Mouse (Mus musculus) CH12.LX (cell line): ENCODE data around the gene Tgif2. TPM values are rescaled to one million over a fixed set of nuclear protein-coding genes. Genes with fewer than 3 reads are reported as not detected.

ENCODE experiments used
- DNase-seq: peaks from one replicate; pipeline ENCODE4 v3.0.0-alpha.2; 2013; ENCODE audit errors: extremely low read depth
- H3K27ac ChIP-seq: 2 replicates; pipeline ENCODE4 v1.5.1; 2012; ENCODE audit warnings: low read depth, mild to moderate bottlenecking, control low read depth, moderate library complexity; ENCODE audit not compliant: insufficient read depth
- H3K27me3 ChIP-seq: replicated peaks from 2 replicates; pipeline ENCODE3; 2012; ENCODE audit warnings: inconsistent platforms
- H3K36me3 ChIP-seq, 2 experiments: replicated peaks in 1 of 2; 2 replicates each; pipeline versions ENCODE3 to v1.6.1; 2012; ENCODE audit warnings: inconsistent platforms in 1 of 2, low read length in 1 of 2, mild to moderate bottlenecking in 1 of 2, mixed read lengths in 1 of 2, moderate library complexity in 1 of 2; ENCODE audit not compliant: control insufficient read depth in 1 of 2, insufficient read depth in 1 of 2
- H3K4me1 ChIP-seq, 2 experiments: 2 replicates each; pipeline ENCODE4 v1.6.1; 2012; ENCODE audit warnings: inconsistent platforms in 1 of 2, moderate library complexity in 1 of 2; ENCODE audit not compliant: insufficient read depth in 2 of 2, control insufficient read depth in 1 of 2
- H3K4me2 ChIP-seq: 2 replicates; pipeline ENCODE4 v1.6.1; 2012; ENCODE audit warnings: low read depth, mild to moderate bottlenecking, control low read depth; ENCODE audit not compliant: poor library complexity, insufficient read depth, severe bottlenecking
- H3K4me3 ChIP-seq, 3 experiments: fragments of 150-350 bp in 1 of 3; sonication (generic) in 1 of 3; replicated peaks in 1 of 3; 2 replicates each; pipeline versions ENCODE3 to v1.5.1; 2011 to 2012; ENCODE audit warnings: low read depth in 2 of 3, low read length in 2 of 3, mild to moderate bottlenecking in 2 of 3, moderate library complexity in 2 of 3, control low read depth in 1 of 3, improper control_type of control experiment in 1 of 3, inconsistent platforms in 1 of 3, mixed read lengths in 1 of 3; ENCODE audit not compliant: poor library complexity in 1 of 3
- H3K79me2 ChIP-seq: replicated peaks from 2 replicates; pipeline ENCODE4 v1.6.1; 2012; ENCODE audit warnings: mild to moderate bottlenecking, moderate library complexity; ENCODE audit not compliant: control insufficient read depth, poor library complexity, insufficient read depth, severe bottlenecking; ENCODE audit errors: extremely low read depth
- H3K9ac ChIP-seq: 2 replicates; pipeline ENCODE4 v1.6.1; 2012; ENCODE audit warnings: low read depth, mild to moderate bottlenecking, control low read depth, moderate library complexity; ENCODE audit not compliant: insufficient read depth
- H3K9me3 ChIP-seq: replicated peaks from 2 replicates; pipeline ENCODE3; 2012; ENCODE audit warnings: low read length, inconsistent platforms, mixed read lengths
- BHLHE40 ChIP-seq: IDR thresholded peaks from 2 replicates; pipeline ENCODE4 v1.6.1; 2011; ENCODE audit warnings: mild to moderate bottlenecking, low read depth, low read length, improper control_type of control experiment
- CHD2 ChIP-seq: IDR thresholded peaks from 2 replicates; pipeline ENCODE4 v1.6.1; 2011; ENCODE audit warnings: low read length, improper control_type of control experiment
- CTCF ChIP-seq, 2 experiments: IDR thresholded peaks in 1 of 2; conservative IDR thresholded peaks in 1 of 2; 2 replicates each; pipeline ENCODE4 v1.5.1; 2011 to 2012; ENCODE audit warnings: low read depth in 2 of 2, low read length in 2 of 2, improper control_type of control experiment in 1 of 2, inconsistent platforms in 1 of 2, mild to moderate bottlenecking in 1 of 2, moderate library complexity in 1 of 2
- E2F4 ChIP-seq: IDR thresholded peaks from 2 replicates; pipeline ENCODE4 v1.6.1; 2011; ENCODE audit warnings: low read depth, low read length, improper control_type of control experiment; ENCODE audit not compliant: insufficient replicate concordance
- ELF1 ChIP-seq: IDR thresholded peaks from 2 replicates; pipeline ENCODE4 v1.6.1; 2014; ENCODE audit warnings: low read depth, mild to moderate bottlenecking, inconsistent platforms, low read length, improper control_type of control experiment
- EP300 ChIP-seq: IDR thresholded peaks from 2 replicates; pipeline ENCODE4 v1.6.1; 2011; ENCODE audit warnings: low read length, improper control_type of control experiment
- IRF4 ChIP-seq: IDR thresholded peaks from 2 replicates; pipeline ENCODE4 v1.6.1; 2014; ENCODE audit warnings: low read depth, mild to moderate bottlenecking, inconsistent platforms, low read length, improper control_type of control experiment
- JUN ChIP-seq: IDR thresholded peaks from 2 replicates; pipeline ENCODE4 v1.6.1; 2011; ENCODE audit warnings: low read depth, mild to moderate bottlenecking, low read length, improper control_type of control experiment, moderate library complexity; ENCODE audit not compliant: insufficient read depth
- KAT2A ChIP-seq: IDR thresholded peaks from 2 replicates; pipeline ENCODE4 v1.6.1; 2012; ENCODE audit warnings: low read length, improper control_type of control experiment, inconsistent platforms; ENCODE audit not compliant: insufficient replicate concordance
- MAX ChIP-seq: IDR thresholded peaks from 2 replicates; pipeline ENCODE4 v1.6.1; 2011; ENCODE audit warnings: low read length, improper control_type of control experiment
- MXI1 ChIP-seq: IDR thresholded peaks from 2 replicates; pipeline ENCODE4 v1.6.1; 2011; ENCODE audit warnings: mild to moderate bottlenecking, low read depth, low read length, improper control_type of control experiment
- MYC ChIP-seq: IDR thresholded peaks from 2 replicates; pipeline ENCODE4 v1.6.1; 2011; ENCODE audit warnings: low read depth, mild to moderate bottlenecking, improper control_type of control experiment, low read length
- NELFE ChIP-seq: IDR thresholded peaks from 2 replicates; pipeline ENCODE4 v1.6.1; 2011; ENCODE audit warnings: low read depth, low read length, improper control_type of control experiment
- POLR2A ChIP-seq: IDR thresholded peaks from 2 replicates; pipeline ENCODE4 v1.6.1; 2011; ENCODE audit warnings: low read depth, mild to moderate bottlenecking, improper control_type of control experiment, low read length
- SIN3A ChIP-seq: IDR thresholded peaks from 2 replicates; pipeline ENCODE4 v1.6.1; 2012; ENCODE audit warnings: low read length, improper control_type of control experiment, inconsistent platforms
- TBP ChIP-seq: conservative IDR thresholded peaks from 2 replicates; pipeline ENCODE4 v1.6.1; 2011; ENCODE audit warnings: low read depth, low read length, improper control_type of control experiment
- TCF12 ChIP-seq: IDR thresholded peaks from 2 replicates; pipeline ENCODE4 v1.6.1; 2014; ENCODE audit warnings: low read depth, mild to moderate bottlenecking, inconsistent platforms, low read length, improper control_type of control experiment
- UBTF ChIP-seq: IDR thresholded peaks from 2 replicates; pipeline ENCODE4 v1.6.1; 2012; ENCODE audit warnings: low read depth, mild to moderate bottlenecking, inconsistent platforms, low read length, improper control_type of control experiment, moderate library complexity
- USF1 ChIP-seq: IDR thresholded peaks from 2 replicates; pipeline ENCODE4 v1.6.1; 2014; ENCODE audit warnings: low read depth, mild to moderate bottlenecking, inconsistent platforms, low read length, improper control_type of control experiment
- USF2 ChIP-seq: conservative IDR thresholded peaks from 2 replicates; pipeline ENCODE4 v1.6.1; 2011; ENCODE audit warnings: low read depth, low read length, improper control_type of control experiment
- ZKSCAN1 ChIP-seq: IDR thresholded peaks from 2 replicates; pipeline ENCODE4 v1.6.1; 2012; ENCODE audit warnings: low read depth, inconsistent platforms, low read length, improper control_type of control experiment, borderline replicate concordance
- ZMIZ1 ChIP-seq: IDR thresholded peaks from 2 replicates; pipeline ENCODE4 v1.6.1; 2012; ENCODE audit warnings: low read depth, mild to moderate bottlenecking, inconsistent platforms, low read length, improper control_type of control experiment
- ZNF384 ChIP-seq: IDR thresholded peaks from 2 replicates; pipeline ENCODE4 v1.6.1; 2012; ENCODE audit warnings: low read depth, low read length, improper control_type of control experiment, inconsistent platforms
- dilution Hi-C: fragments of 300-500 bp; cut with MboI; formaldehyde crosslinking; loops from 2 replicates; pipeline ENCODE4 v1.14.3; 2020; ENCODE audit warnings: low sequenced_read_pairs; ENCODE audit not compliant: extremely low pct_unique_long_range_greater_than_20kb, extremely low pct_ligation_motif_present
- in situ Hi-C: fragments of 300-500 bp; cut with MboI; formaldehyde crosslinking; loops from 3 replicates; pipeline ENCODE4 v1.14.3; 2019; ENCODE audit warnings: low sequenced_read_pairs, low pct_ligation_motif_present, low pct_unique_long_range_greater_than_20kb, mixed read lengths
- polyA plus RNA-seq: library from polyadenylated mRNA; unstranded; fragments of >175 nt; gene quantifications from 2 replicates; pipeline ENCODE4 v1.2.1, GENCODE M21; 2012; ENCODE audit warnings: low read depth; ENCODE audit not compliant: insufficient read length
- total RNA-seq, 2 experiments: library from RNA; depleted of rRNA; stranded (reverse); fragments of 300-350 nt in 1 of 2; fragments of >200 nt in 1 of 2; gene quantifications; 2 replicates each; pipeline ENCODE4 v1.2.3; 2012 to 2014

The Tgif2 gene
- total and polyA plus RNA-seq, 3 experiments = 10.3 to 12.2 (median 11.3) TPM

DNA sequence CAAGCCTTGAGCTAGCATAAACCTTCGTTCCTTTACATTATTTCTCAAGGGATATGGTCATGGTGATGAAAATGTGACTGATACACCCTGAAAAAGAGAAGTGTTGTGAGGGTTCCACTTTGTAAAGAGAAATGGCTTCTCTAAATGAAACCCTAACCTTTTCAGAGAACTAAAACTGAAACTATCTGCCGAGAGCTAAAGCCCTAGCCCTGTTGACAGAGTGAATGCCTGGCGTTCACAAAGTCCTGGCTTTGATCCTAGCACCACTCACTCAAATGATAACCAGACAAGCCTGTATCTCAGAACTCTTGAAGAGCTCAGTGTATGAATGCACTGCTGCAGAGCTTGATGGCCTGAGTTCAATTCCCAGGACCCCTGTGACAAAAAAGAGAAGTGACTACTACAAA is 17.6 kb downstream of the Tgif2 start:
- Histone ChIP-seq H3K27ac (peak overlapping the region; percentile 54), H3K27me3 (no peaks in the 10 kb centered on the region), H3K9ac (peak overlapping the region; percentile 59)

GRCm38 (mm10) chr2:156857835-156858234 is 18.0 kb downstream of the Tgif2 start, which contains the start of gene 4930518I15Rik:
4930518I15Rik (minus strand) TSS chr2:156857946.
- no peaks in the 10 kb centered on the region for H3K9me3 ChIP-seq
- dilution Hi-C loops = no loop called here
- H3K79me2 ChIP-seq = peaks cover 19% of the 10 kb centered on the region
- DNase-seq = no peak
- peak within 1 kb of the TSS; percentile 69 for H3K4me2 ChIP-seq
- peaks cover 9 to 37% of the 10 kb centered on the region in 2 experiments for H3K4me1 ChIP-seq
- TF ChIP-seq KAT2A (no peak), USF1 (peak; percentile 16; the same call in 1 of the 2 replicates), UBTF (no peak), SIN3A (no peak; the same call in 1 of the 2 replicates), NELFE (no peak), ZKSCAN1 (no peak), BHLHE40 (no peak), MYC (peak; percentile 73), MAX (peak; percentile 74; the same call in 1 of the 2 replicates), ELF1 (0 out of 2 replicates have a peak, but pooled peaks have one; percentile 33), CTCF (conservative IDR thresholded peaks at IDR 0.05 in 1 of 2, IDR thresholded peaks at IDR 0.05 in 1 of 2; ENCODE audit: low read depth in 2 of 2, low read length in 2 of 2) (no peak), E2F4 (no peak), ZNF384 (peak; percentile 51), ZMIZ1 (no peak), MXI1 (peak; percentile 47; the same call in 1 of the 2 replicates), CHD2 (no peak)
- in situ Hi-C loops = no loop called here
- H3K4me3 ChIP-seq = peak within 1 kb of the TSS in 1 of 3 experiments; percentile 24
- peak within 1 kb of the TSS; percentile 54 for H3K27ac ChIP-seq
- H3K36me3 ChIP-seq = peaks cover 9 to 27% of the 10 kb centered on the region in 2 experiments
- no peaks in the 10 kb centered on the region for H3K27me3 ChIP-seq
- H3K9ac ChIP-seq = peak within 1 kb of the TSS; percentile 59

More for the DNA sequence above, 17.6 kb downstream of the Tgif2 start:
- H3K79me2 ChIP-seq = peaks cover 19% of the 10 kb centered on the region
- no peak for TF ChIP-seq JUN
- TF ChIP-seq MXI1 = no peak; the same call in 1 of the 2 replicates
- TF ChIP-seq EP300 = peak; percentile 35; the same call in 1 of the 2 replicates
- no peak for TF ChIP-seq TCF12
- TF ChIP-seq IRF4 = 0 out of 2 replicates have a peak, but pooled peaks have one; percentile 21
- TF ChIP-seq USF2 = no peak
- no peak for TF ChIP-seq POLR2A
- no peak for TF ChIP-seq NELFE
- no peak for TF ChIP-seq TBP
- TF ChIP-seq UBTF = no peak
- no peak for TF ChIP-seq ZMIZ1
- peaks cover 9 to 37% of the 10 kb centered on the region in 2 experiments for H3K4me1 ChIP-seq
- dilution Hi-C loops = no loop called here
- H3K4me2 ChIP-seq = peak overlapping the region; percentile 69; the same call in 1 of the 2 replicates
- H3K36me3 ChIP-seq = peaks cover 9 to 31% of the 10 kb centered on the region in 2 experiments
- H3K9me3 ChIP-seq = no peaks in the 10 kb centered on the region
- in situ Hi-C loops = no loop called here
- H3K4me3 ChIP-seq = peak overlapping the region in 1 of 3 experiments; percentile 24
- peak; percentile 29 for DNase-seq
